Mouse (Mus musculus): ENCODE measurements at regions not wholly inside any gene's neighbourhood (a gene's known extent, or its start where the extent isn't known, plus 50 kb on each side); places are given as distances from the start of the nearest gene placed in this dataset.

DNA sequence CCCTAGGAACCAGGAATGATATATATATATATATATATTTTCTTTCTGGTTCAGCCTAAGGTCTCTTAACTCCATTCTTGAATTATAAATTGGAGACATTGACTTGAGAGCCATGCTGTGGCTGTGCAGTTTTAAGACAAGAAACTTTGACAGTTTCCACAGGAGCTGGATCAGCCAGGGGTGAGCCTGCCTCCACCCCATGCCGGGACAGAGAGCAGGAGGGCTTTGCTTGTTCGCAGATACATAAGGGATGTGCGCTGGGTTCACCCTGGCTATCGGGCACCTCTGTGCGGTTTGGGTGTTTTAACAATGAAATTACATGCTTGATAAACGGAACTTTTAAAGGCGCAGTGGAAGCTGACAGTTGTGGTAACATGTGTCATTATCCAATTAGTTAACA, 73.9 kb downstream of the Tex29 start:
- TF ChIP-seq USF1 (IDR thresholded peaks at IDR 0.05; ENCODE audit: low read depth) = no peak
- TF ChIP-seq POLR2A (IDR thresholded peaks at IDR 0.05; ENCODE audit: insufficient read length, low read depth) = no peak
- TF ChIP-seq SRF (IDR thresholded peaks at IDR 0.05; ENCODE audit: control insufficient read depth, insufficient read length, low read depth) = no peak
- Histone ChIP-seq H3K4me3 (no peak overlapping the region), H3K27me3 (ENCODE audit: control insufficient read depth, insufficient read depth, insufficient read length) (peaks cover 58% of the 10 kb centered on the region), H3ac (ENCODE audit: control insufficient read depth, insufficient read length) (no peak overlapping the region), H3K4me2 (ENCODE audit: low read depth) (no peak overlapping the region), H3K79me2 (ENCODE audit: control insufficient read depth, insufficient read depth) (no peaks in the 10 kb centered on the region), H3K36me3 (ENCODE audit: control insufficient read depth, insufficient read depth) (no peaks in the 10 kb centered on the region)

DNA sequence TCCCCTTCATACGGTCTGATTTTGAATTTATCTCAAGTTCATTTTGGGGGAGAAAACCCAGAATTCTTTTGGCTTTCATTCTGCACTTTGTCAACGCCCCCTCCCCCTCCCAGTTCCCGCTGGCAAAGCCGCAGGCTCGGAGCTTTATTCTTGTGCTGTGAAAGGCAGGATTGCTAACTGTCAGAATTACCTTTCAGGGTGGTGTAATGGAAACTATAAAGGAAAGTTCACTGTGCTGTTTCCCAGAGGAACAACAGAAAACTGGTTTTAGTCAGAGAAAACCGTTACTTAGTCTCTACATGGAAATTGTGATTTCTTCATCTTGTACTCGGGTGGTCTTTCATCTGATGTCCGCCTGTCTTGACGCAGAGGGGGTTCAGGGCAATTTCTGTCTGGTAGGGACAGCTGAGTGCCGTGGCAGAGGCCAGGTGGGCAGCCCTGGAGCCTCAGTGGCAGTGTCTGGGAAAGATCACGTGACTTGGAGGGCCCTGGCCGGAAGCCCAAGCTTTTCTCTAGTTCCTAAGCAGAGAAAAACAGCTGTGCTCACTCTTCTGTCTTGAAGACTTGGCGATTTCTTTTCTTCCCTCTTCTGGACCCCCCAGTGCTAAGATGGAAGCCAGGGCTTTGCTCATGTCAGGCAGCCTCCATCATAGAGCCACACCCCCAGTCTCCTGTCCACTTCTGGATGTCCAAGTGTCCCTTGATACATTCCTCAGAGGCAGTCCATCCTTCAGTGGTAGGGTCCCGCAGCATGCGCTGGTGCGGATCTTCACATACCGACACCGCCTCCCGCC, 74.6 kb downstream of the Tex29 start:
- Histone ChIP-seq H3ac (ENCODE audit: control insufficient read depth, insufficient read length) (no peak overlapping the region), H3K79me2 (ENCODE audit: control insufficient read depth, insufficient read depth) (no peaks in the 10 kb centered on the region), H3K27me3 (ENCODE audit: control insufficient read depth, insufficient read depth, insufficient read length) (peaks cover 54% of the 10 kb centered on the region), H3K4me3 (no peak overlapping the region), H3K4me2 (ENCODE audit: low read depth) (no peak overlapping the region), H3K36me3 (ENCODE audit: control insufficient read depth, insufficient read depth) (no peaks in the 10 kb centered on the region)
- no peak for TF ChIP-seq E2F4 (IDR thresholded peaks at IDR 0.05; ENCODE audit: insufficient read depth)
- TF ChIP-seq MYOG (IDR thresholded peaks at IDR 0.05; ENCODE audit: control insufficient read depth in 1 of 3, insufficient read depth in 1 of 3, insufficient read length in 2 of 3, low read depth in 2 of 3) = no peak
- TF ChIP-seq POLR2AphosphoS2 (IDR thresholded peaks at IDR 0.05; ENCODE audit: insufficient read length, low read depth) = no peak

DNA sequence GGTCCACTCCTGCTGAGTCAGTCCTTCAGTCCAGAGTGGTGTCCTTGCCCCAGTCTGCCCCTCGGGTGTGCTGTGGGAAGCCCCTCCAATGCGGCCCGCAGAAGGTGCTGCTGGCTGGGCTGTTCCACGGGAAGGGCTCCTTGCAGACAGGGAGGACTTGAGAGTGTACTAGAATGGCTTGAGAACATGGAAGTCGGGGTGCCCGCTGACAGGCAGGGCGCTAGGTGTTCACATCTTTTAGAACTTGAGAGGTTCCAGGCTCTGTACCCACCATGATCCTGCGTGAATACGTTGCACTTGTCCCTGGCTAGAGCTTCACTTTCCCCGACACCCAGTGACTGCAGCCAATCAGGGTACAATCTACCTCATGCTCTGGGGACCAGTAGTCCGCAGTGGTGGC, 75.4 kb downstream of the Tex29 start:
- TF ChIP-seq POLR2AphosphoS2 (IDR thresholded peaks at IDR 0.05; ENCODE audit: insufficient read length, low read depth) (no peak), TCF12 (IDR thresholded peaks at IDR 0.05; ENCODE audit: insufficient read depth, poor library complexity, severe bottlenecking) (no peak), E2F4 (IDR thresholded peaks at IDR 0.05; ENCODE audit: insufficient read depth) (no peak), CEBPB (IDR thresholded peaks at IDR 0.05; ENCODE audit: insufficient read depth, poor library complexity, severe bottlenecking) (no peak), MAX (IDR thresholded peaks at IDR 0.05; ENCODE audit: low read depth) (no peak), TCF3 (IDR thresholded peaks at IDR 0.05; ENCODE audit: insufficient read length, low read depth) (no peak), POLR2A (IDR thresholded peaks at IDR 0.05; ENCODE audit: insufficient read length, low read depth) (no peak), MYOG (IDR thresholded peaks at IDR 0.05; ENCODE audit: control insufficient read depth in 1 of 3, insufficient read depth in 1 of 3, insufficient read length in 2 of 3, low read depth in 2 of 3) (no peak), REST (IDR thresholded peaks at IDR 0.05; ENCODE audit: insufficient read depth, insufficient read length) (no peak), SRF (IDR thresholded peaks at IDR 0.05; ENCODE audit: control insufficient read depth, insufficient read length, low read depth) (no peak), MYOD1 (IDR thresholded peaks at IDR 0.05; ENCODE audit: control insufficient read depth in 1 of 3, insufficient read length in 2 of 3, low read depth in 2 of 3) (no peak), USF1 (IDR thresholded peaks at IDR 0.05; ENCODE audit: low read depth) (no peak)
- no peaks in the 10 kb centered on the region for H3K36me3 ChIP-seq (ENCODE audit: control insufficient read depth, insufficient read depth)
- H3K4me2 ChIP-seq (ENCODE audit: low read depth) = no peak overlapping the region
- no peak overlapping the region for H3ac ChIP-seq (ENCODE audit: control insufficient read depth, insufficient read length)
- H3K27me3 ChIP-seq (ENCODE audit: control insufficient read depth, insufficient read depth, insufficient read length) = peaks cover 48% of the 10 kb centered on the region
- H3K4me3 ChIP-seq = no peak overlapping the region
- H3K79me2 ChIP-seq (ENCODE audit: control insufficient read depth, insufficient read depth) = no peaks in the 10 kb centered on the region

DNA sequence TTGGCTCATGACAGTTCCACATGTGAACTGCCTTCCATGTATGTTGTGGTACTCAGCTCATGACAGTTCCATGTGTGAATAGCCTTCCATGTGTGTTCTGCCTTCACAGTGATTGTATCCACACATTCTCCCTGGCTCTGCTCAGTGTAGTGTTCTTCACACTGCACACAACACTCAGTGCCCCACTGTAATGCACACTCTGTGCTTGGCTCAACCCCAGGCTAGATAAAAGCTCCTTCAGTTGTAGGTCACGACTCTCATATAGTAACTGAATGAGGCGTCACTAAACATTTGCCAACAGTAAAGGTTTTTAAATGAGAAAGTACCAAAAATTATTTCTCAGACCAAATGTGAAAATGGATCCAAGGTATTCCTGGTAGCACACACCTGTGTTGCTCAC, 79.6 kb downstream of the Tex29 start:
- Histone ChIP-seq H3K36me3 (ENCODE audit: control insufficient read depth, insufficient read depth) (no peaks in the 10 kb centered on the region), H3K27me3 (ENCODE audit: control insufficient read depth, insufficient read depth, insufficient read length) (peaks cover 23% of the 10 kb centered on the region), H3K4me3 (no peak overlapping the region), H3K4me2 (ENCODE audit: low read depth) (no peak overlapping the region), H3K79me2 (ENCODE audit: control insufficient read depth, insufficient read depth) (no peaks in the 10 kb centered on the region), H3ac (ENCODE audit: control insufficient read depth, insufficient read length) (no peak overlapping the region)
- no peak for TF ChIP-seq REST (IDR thresholded peaks at IDR 0.05; ENCODE audit: insufficient read depth, insufficient read length)

DNA sequence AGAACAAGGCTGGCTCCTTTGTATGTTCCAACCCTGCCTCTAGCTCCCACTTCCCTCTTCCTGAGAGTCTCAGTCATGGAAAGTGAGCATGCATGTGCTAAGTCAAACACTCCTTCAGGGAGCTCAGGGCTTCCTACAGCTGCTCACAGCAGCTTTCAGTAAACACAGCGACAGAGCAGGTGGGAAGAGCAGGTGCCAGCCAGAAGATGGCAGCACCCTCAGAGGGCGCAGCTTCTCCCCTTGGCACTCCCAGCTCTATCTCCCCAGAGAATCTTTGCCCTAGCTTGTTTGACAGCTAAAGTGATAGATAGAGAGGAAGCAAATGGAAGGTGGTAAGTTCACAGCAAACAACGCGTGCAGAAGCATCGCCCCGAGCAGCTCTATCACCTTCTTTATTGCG, 82.8 kb downstream of the Tex29 start:
- no peaks in the 10 kb centered on the region for H3K79me2 ChIP-seq (ENCODE audit: control insufficient read depth, insufficient read depth)
- no peaks in the 10 kb centered on the region for H3K36me3 ChIP-seq (ENCODE audit: control insufficient read depth, insufficient read depth)
- TF ChIP-seq SRF (IDR thresholded peaks at IDR 0.05; ENCODE audit: control insufficient read depth, insufficient read length, low read depth) (no peak), MYOG (IDR thresholded peaks at IDR 0.05; ENCODE audit: control insufficient read depth in 1 of 3, insufficient read depth in 1 of 3, insufficient read length in 2 of 3, low read depth in 2 of 3) (no peak), E2F4 (IDR thresholded peaks at IDR 0.05; ENCODE audit: insufficient read depth) (no peak)
- H3K4me2 ChIP-seq (ENCODE audit: low read depth) = no peak overlapping the region
- H3ac ChIP-seq (ENCODE audit: control insufficient read depth, insufficient read length) = no peak overlapping the region
- no peak overlapping the region for H3K4me3 ChIP-seq
- peaks cover 10% of the 10 kb centered on the region for H3K27me3 ChIP-seq (ENCODE audit: control insufficient read depth, insufficient read depth, insufficient read length)

GRCm38 (mm10) chr8:11924165-11924564, 83.9 kb downstream of the Tex29 start:
- TF ChIP-seq E2F4 (IDR thresholded peaks at IDR 0.05; ENCODE audit: insufficient read depth) (no peak), REST (IDR thresholded peaks at IDR 0.05; ENCODE audit: insufficient read depth, insufficient read length) (no peak), CEBPB (IDR thresholded peaks at IDR 0.05; ENCODE audit: insufficient read depth, poor library complexity, severe bottlenecking) (no peak), MYOD1 (IDR thresholded peaks at IDR 0.05; ENCODE audit: control insufficient read depth in 1 of 3, insufficient read length in 2 of 3, low read depth in 2 of 3) (no peak), SRF (IDR thresholded peaks at IDR 0.05; ENCODE audit: control insufficient read depth, insufficient read length, low read depth) (no peak), MYOG (IDR thresholded peaks at IDR 0.05; ENCODE audit: control insufficient read depth in 1 of 3, insufficient read depth in 1 of 3, insufficient read length in 2 of 3, low read depth in 2 of 3) (no peak), USF1 (IDR thresholded peaks at IDR 0.05; ENCODE audit: low read depth) (no peak), MAX (IDR thresholded peaks at IDR 0.05; ENCODE audit: low read depth) (no peak), POLR2AphosphoS2 (IDR thresholded peaks at IDR 0.05; ENCODE audit: insufficient read length, low read depth) (no peak), TCF3 (IDR thresholded peaks at IDR 0.05; ENCODE audit: insufficient read length, low read depth) (no peak), TCF12 (IDR thresholded peaks at IDR 0.05; ENCODE audit: insufficient read depth, poor library complexity, severe bottlenecking) (no peak), POLR2A (IDR thresholded peaks at IDR 0.05; ENCODE audit: insufficient read length, low read depth) (no peak)
- H3K27me3 ChIP-seq (ENCODE audit: control insufficient read depth, insufficient read depth, insufficient read length) = peaks cover 10% of the 10 kb centered on the region
- H3K4me3 ChIP-seq = no peak overlapping the region

More at GRCm38 (mm10) chr8:11924165-11924564, 83.9 kb downstream of the Tex29 start:
- Histone ChIP-seq H3ac (ENCODE audit: control insufficient read depth, insufficient read length) (no peak overlapping the region), H3K4me2 (ENCODE audit: low read depth) (no peak overlapping the region), H3K36me3 (ENCODE audit: control insufficient read depth, insufficient read depth) (no peaks in the 10 kb centered on the region), H3K79me2 (ENCODE audit: control insufficient read depth, insufficient read depth) (no peaks in the 10 kb centered on the region)
